ENCODE assay signal across 12 mouse cellular contexts in genomic region chr12:77130526-77130925, GRCm38 (mm10).
DNase-seq lines count a peak whose midpoint lies in the region; ATAC-seq lines count a peak whose summit lies in the region.
"Had no signal": no experiment of that assay in that cellular context is flagged by ENCODE, and none has a peak within 500 bp of the region (broad histone marks: within the 10 kb centered on the region; RNA-seq: fewer than 3 reads in every experiment).

No protein-coding gene starts in this region.

- H3K4me1 ChIP-seq in hindbrain, embryonic 13.5 days (replicated peaks), result no peaks in the 10 kb centered on the region

- WGBS in hindbrain, embryonic 13.5 days, result 86% methylated on average over 6 of the region's 6 CpGs

- no peak overlapping the region for H3K27ac ChIP-seq in hindbrain, embryonic 13.5 days
- H3K27ac ChIP-seq: limb, embryonic 15.5 days had no signal

- H3K9ac ChIP-seq in hindbrain, embryonic 13.5 days, result no peak overlapping the region
- H3K9ac ChIP-seq: limb, embryonic 15.5 days had no signal

- ATAC-seq in megakaryocyte progenitor cell, adult 5-6 weeks (replicated peaks; ENCODE audit: poor library complexity), result peak; percentile 52
- ATAC-seq in hindbrain, embryonic 13.5 days (ENCODE audit: low FRiP score), result no peak

- H3K4me3 ChIP-seq in hindbrain, embryonic 13.5 days, result no peak overlapping the region
- H3K4me3 ChIP-seq: limb, embryonic 15.5 days had no signal

- 0 out of 2 replicates have a peak, but pooled peaks cover 8% of the 10 kb centered on the region for H3K9me3 ChIP-seq in hindbrain, embryonic 13.5 days
- H3K9me3 ChIP-seq: limb, embryonic 15.5 days had no signal

- H3K4me2 ChIP-seq in hindbrain, embryonic 13.5 days, result no peak overlapping the region
- H3K4me2 ChIP-seq: limb, embryonic 15.5 days; midbrain, embryonic 11.5 days had no signal

- no peaks in the 10 kb centered on the region for H3K27me3 ChIP-seq in hindbrain, embryonic 13.5 days
- H3K27me3 ChIP-seq: limb, embryonic 15.5 days had no signal

- no peaks in the 10 kb centered on the region for H3K36me3 ChIP-seq in hindbrain, embryonic 13.5 days
- H3K36me3 ChIP-seq: limb, embryonic 15.5 days had no signal

- DNase-seq in lung, adult 18-20 months, result peak; percentile 73 to 84
- no peak for DNase-seq in lung, postnatal 14 days
- peak; percentile 64 for DNase-seq in CD4-positive, CD25-positive, alpha-beta regulatory T cell, adult 2 months (ENCODE audit: low read depth, low spot score)
- DNase-seq in fibroblast of lung, adult 2 months (ENCODE audit: low read depth), result peak; percentile 89
- no peak for DNase-seq in kidney, adult 11 months
- no peak for DNase-seq in cerebellum, postnatal 10 days
- DNase-seq: adrenal gland, postnatal 14 days; gastrocnemius, postnatal 36 days had no signal

Comparison
In these comparisons a context has a peak if more than half of its experiments do, and no peak if none do; other contexts are left out.
1. DNase-seq: peak in lung, adult 18-20 months (2 of 2), CD4-positive, CD25-positive, alpha-beta regulatory T cell, adult 2 months (single experiment) and fibroblast of lung, adult 2 months (single experiment); none in lung, postnatal 14 days (single experiment), kidney, adult 11 months (single experiment) and cerebellum, postnatal 10 days (0 of 2).